Mouse (Mus musculus): ENCODE results near the gene Rgcc.

Rgcc gene

DNA sequence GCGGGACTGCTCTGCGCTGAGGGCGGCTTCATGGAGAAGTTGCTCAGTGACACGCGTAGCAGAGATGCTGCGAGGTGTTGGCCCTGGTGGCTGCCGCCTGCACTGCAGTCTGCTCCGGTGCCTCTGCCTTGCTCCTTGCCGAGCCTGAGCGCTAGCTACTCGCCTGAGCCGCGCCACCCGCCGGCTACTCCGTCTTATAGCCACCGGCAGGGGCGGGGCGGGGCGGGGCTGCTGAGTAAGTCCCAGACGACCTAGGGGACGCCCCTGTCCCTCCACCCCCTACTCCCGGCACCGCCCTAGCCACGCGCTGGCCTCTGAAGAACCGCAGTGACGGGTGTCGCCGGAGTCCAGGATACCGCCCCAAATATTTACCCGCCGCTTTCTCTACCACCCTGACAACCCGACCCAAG, at the start of gene Rgcc:
TSS of gene Rgcc (minus strand) at position 180 of the 410 bp plus-strand sequence.
- DNase-seq, result peak; percentile 97 to 98

DNA sequence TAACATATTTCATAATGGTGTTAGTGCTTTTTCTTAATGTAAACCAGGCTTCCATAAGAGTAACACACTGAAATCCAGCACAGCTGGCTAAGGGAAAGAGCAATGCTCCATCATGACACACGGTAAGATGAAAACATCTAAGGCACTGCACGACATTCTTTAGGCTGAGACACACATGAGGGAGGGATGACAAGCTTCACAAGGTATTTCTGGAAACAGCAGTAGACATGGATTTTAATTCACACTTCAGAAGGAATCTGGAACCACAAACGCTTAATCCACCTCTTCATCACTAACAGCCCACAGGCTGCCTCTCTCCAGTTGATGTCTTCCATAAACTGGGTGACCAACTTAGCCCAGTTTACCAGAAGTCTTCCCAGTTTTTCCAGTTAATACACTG, 44.9 kb upstream of the Rgcc start:
- no peak for DNase-seq

DNA sequence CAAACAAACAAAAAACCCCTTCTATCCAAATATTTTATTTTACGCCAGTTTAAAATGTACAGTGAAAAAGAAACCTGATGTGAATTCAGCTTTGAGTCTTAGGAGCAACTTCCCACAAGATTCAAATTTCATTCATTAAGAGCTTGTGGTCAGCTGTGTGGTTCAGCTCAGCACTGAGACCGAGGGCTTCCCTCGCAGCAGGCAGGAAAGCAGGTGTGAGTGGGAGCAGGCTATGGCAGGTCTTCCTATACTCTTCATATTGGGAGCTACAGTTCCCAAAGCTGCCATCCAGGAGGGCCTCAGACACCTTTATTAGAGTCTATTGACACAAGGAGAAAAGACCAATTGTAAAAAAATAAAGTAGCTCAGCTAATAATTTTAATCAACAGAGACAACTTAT, 34.2 kb upstream of the Rgcc start:
- DNase-seq, result no peak

DNA sequence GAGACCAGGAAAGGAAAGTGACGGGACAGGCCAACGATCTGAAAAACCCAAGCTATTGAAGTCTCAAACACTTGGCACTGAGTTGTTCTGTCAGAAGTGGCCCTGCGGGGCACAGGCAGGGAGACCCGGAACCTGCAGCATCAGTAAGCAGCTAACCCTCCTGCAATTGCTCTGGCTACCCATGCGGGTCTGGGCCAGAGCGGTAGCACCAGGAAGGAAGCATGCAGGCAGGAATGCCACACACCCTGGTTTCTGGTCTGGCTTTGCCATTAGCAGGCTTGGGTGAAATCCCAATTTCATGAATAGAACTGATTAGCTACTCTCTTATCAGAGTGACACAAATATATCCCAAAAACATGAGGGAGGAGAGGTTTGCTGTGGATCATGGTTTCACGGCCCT, 30.5 kb upstream of the Rgcc start:
- no peak for DNase-seq

DNA sequence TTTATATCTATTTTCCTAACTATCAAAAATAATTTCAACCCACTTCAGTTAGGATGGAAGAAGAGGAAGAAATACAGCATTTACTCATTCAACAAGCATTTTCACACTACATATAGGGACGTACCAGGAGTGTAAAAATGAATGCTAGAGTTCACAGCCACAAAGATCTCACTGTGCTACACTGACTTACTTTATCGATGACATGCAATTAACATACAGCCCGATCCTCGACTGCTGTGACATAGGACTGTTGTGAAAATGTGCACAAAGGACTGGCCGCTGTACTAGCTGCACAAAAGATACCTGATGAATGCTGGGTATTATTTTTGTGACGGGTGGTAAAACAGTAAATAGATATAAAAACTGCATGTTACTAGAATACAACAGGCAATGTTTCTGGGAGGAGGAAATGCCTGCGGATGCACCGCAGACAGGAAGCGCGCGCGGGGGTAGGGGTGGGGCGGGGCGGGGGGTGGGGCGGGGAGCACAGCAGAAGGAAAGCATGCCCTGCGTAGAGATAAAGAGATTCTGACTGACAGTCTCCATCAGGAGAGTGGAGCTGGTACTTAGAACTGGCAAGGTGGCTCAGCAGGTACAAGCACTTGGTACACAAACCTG, 29.6 kb upstream of the Rgcc start:
- no peak for DNase-seq

DNA sequence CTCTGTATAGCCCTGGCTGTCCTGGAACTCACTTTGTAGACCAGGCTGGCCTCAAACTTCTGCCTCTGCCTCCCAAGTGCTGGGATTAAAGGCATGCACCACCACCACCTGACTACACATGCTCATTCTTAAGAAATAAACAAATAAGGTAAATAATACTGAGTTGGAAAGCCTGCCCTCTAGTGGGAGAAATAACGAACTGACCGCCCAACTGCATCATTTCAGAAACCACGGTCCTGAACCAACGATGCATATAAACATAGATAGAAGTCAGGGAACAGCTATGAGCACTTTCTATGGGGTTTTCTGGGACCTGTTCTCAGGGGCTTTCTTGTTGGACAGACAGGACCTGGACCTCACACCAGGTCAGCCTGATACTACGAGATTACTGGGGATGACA, 25.6 kb upstream of the Rgcc start:
- DNase-seq, result peak in 1 of 2 experiments; percentile 24

DNA sequence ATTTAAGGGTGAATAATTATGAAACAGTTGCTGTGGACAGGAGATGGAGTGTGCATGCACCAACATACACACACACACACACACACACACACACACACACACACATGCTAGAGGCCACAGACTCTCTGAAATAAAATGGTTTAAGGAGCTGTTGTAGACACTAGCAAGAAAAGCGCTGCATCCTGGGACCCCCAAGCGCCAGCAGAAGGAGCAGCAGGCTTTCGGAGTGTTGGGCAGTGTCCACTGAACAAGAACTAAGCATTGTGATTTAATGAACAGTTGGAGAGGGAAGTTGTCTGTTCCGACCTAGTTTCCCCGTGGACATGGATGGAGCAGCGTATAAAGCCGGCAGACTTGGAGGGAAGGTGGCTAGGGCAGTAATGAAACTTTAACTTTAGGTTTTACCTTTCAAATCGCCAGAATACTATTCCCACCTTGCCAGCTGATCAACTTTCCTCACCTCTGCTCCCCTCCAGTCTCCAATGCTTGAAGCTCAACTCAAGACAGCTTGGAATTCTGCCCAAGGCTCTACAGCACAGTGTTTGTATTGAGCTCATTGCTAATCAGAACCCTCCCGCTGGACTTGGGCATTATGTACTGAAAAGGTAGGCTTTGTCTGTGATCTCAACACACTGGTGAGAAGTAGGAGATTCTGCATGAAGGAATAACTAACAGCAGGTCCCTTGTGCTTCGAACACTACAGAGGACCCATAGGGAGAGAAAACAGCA, 22.8 kb upstream of the Rgcc start:
- DNase-seq, result peak in 1 of 2 experiments; percentile 20

DNA sequence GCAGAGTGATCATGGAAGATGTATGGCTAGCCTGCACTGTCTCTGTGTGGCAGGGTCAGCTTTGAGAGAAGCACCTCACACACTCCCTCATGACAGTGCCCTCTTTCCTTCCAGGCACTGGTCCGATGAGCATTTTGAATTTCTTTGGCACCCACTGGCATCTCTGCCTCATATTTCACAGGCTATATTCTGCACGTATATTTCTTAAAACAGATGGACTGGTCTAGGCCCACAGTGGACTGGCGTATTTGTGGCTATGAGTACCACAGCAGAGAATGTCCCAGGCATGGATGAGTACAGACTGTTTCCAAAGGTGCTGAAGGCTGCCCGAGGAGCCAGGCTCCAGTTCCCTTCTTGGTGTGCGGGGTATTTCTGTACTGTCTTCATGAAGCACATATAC, 20.4 kb upstream of the Rgcc start:
- no peak for DNase-seq

DNA sequence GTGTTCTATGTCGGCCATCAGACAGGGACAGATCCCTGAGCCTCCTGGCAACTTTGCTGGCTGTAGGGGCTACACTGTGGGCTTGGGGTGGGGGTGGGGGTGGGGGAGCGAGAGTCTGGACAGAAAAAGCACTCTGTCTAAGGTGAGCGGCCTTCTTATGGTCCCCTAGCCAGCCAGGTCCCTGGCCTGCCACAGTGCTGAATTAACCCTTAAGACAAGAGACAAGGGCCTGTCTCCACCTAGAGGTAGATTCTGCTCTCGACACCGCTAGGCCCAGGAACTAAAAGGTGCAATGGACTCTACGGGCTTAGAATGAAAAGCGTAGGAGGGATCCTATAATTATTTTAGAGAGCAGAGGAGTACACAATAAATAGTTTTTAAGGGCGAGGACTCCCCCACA, 19.7 kb upstream of the Rgcc start:
- DNase-seq, result peak; percentile 28 to 53

DNA sequence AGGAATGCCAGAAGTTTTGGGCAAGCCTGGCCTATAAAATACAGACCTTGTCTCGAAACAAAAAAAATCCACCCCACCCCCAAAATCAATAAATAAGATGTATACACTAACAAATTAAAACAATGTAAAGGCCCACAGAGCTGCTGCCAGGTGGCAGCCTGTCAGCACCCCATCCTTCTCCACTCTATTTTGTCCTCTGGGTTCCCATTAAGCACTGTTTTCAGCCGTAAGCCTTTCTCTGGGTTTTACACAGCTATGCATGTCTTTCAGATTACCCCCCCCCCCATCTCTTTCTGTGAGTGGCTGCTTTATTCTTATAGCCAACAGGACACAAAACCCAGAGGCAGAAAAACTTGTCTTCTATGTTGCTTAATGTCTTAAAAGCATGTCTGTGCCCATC, 16.2 kb upstream of the Rgcc start:
- DNase-seq, result no peak

DNA sequence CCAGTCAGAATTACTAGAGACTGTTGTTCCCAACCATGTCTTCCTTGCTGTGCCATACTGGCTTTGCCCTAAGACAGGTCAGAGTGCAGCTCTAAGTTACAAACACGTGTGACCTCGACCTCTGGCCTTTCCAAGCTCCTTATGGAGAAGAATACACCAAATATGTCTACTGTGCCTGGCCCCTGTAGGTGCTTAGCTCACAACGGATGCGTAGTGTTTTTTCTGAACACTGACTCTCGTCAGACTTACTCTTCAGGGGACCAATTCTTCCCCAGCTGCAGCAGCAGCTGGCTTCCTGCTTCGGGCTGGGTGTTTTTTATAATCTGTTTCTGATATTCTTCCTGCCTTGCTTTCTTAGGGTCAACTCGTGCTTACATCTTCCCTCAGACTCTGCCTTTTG, 14.4 kb upstream of the Rgcc start:
- DNase-seq, result no peak

DNA sequence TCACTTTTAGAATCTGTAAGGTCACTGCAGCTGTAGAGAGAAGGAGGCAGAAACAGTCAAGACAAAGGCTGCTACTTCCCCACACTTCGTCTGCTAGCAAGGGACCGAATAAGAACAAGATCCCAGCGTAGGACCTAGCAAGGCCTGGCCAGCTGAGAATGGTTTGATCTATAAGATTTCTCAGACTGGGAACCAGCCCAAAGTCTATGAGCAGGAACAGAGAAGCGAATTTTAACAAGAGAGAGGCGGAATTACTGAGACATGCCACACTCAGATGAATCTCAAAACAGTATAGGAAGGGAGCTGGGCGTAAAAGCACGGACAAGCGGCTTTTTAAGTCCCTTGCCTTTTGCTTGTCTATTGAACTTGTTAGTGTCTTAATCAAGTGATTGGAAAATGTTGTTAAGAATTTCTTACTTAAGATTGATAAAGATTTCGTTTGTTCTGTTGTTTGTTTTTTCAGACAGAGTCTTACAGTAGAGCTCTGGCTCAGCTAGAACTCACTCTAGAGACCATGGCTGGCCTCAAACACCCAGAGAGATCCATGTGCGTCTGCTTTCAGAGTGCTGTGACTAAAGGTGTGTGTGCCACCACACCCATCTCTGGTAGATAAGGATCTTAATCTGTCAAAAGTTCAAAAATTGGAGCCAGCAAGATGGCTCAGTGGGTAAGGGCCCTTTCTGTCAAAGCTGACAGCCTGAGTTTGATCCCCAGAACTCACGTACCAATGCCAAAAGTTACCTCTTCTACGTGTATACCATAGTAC, 13.0 kb upstream of the Rgcc start:
- no peak for DNase-seq

DNA sequence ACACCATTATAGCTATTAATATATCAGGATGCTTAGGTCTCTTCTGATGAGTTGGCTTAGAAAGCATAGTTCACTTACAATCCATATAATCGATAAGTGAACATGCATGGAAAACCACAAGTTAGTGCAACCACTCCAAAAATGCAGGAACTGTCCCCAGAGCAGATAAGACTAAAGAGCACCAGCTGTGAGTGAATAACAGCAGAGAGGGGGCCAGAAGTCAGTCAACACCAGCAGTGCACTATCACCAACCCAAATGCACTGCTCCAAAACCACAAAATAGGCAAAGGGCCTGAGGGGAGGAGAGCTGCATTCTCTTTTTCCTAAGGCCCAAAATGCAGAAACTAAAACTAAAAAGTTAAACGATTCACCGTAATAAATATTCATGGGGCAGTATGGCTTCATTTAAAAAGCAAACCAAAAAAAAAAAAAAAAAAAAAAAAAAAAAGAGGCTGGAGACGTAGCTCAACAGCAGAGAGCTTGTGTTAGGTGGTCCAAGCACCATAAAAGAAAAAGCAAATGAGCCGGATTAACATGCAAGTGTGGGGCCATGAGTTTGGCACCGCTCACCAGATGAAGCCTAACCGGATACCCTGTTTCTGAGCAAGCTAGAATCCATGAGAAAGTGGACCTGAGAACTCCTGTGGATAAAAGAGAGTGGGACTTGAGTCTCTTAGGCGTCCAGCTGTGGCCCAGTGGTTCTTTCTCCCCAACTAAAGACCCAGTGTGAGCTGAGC, 12.2 kb upstream of the Rgcc start:
- no peak for DNase-seq

DNA sequence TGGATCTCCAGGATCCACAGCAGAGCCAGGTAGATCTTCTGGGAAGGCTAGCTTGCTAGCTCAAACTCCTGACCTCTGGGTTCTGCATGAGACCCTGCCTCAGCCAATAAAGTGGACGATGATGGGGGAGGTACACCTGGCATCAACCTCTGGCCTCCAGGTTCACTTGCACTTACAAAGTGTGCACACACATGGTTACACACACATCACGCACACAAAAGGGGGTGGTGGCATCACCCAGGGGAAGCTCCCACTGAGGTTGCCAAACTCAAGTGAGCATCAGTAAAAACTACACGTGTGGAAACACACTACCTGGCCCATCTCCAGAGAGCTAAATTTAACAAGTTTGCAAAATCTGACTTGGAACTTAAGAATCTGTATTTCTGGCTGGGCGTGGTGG, 11.3 kb upstream of the Rgcc start:
- DNase-seq, result no peak

DNA sequence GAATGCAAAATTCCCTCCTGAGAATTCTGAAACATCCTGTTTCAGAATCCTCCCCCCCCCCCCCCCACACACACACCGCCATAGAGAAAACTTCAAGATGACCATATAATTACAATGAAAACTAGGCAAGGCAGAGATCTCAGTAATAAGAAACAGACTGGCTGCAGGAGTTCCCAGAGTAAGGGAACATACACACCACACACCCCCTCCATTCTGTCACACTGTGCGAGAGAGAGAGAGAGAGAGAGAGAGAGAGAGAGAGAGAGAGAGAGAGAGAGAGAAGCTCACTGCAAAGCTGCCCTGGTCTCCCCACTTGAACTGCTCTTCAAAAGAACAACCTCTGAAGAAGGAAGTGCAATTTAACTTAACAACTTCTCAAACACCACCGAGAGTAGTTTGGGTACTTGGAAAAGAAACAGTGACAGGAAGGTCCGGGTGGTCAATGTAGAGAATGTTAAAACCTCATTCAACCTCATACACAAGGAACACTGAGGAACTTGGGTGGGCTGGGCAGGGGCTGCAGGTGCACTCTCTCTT, 10.5 kb upstream of the Rgcc start:
- DNase-seq, result no peak

DNA sequence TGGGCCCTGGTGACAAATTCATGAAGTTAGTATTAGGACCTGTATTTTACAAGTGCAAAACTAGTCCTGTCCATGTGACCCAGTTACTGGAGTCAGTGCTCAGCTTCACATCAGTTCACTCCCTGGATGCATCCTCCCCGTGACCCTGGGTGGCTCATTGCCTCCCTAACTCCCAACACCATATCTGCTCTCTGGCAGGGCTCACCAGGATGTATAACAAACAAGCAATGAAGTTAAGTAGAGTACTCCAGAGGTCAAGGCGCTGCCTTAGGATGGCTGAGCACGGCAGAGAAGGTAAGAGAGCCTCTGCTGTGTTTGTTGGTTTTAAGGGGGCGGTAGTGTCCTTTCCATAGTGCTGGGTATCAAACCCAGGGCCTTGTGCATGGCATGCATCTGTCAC, 7.7 kb upstream of the Rgcc start:
- no peak for DNase-seq

DNA sequence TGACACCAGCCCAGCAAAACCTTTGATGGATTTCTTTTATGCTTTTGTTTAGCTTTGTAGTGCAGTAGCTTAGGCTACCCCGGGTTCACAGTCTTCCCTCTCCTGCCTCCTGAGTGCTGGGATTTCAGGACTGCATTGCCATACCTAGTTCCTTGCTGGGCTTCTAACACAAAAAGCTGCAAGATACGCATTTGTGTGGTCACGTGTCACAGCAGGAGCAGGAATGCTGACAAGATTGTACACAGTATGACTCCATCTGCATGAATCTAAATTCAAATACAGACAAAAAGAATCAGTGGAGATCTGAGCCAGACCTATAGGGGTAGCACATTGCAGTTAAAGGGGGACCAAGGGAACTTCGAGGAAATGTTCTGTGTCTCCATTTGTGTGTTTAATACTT, 6.9 kb upstream of the Rgcc start:
- DNase-seq, result no peak

DNA sequence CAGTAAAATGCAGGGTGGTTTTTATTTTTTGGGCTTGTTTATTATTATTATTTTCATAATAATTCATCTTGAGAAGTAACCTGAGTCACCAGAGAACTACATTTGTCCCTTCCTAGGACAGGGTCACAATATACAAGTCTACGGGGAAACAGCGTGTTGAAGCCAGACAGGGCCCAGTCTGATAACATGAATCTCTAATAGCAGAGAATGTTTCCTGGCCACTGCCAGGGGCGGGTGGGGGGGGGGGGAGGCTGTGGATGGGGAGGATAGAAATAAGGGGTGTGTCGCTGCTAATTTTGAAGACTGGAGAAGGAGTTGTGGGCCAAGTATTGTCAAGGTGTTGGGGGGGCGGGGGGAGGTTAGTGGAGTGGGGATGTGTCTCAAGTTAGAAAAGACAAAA, 6.5 kb upstream of the Rgcc start:
- DNase-seq, result no peak

DNA sequence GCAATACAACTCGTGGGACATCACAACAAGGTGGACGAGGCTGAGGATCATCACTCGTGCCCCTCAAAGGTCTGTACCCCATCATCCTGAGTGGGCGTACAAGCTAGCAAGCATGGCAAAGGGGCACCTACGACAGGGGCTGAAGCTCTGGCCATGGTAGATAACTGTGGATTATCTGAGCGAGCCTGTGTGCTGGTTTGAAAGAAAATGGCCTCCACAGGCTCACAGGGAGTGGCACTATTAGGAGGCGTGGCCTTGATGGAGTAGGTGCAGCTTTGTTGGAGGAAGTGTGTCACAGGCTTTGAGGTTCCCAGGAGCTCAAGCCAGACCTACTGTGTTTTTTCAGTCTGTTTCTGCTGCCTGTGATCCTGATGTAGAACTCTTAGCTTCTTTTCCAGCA, 5.7 kb upstream of the Rgcc start:
- no peak for DNase-seq

DNA sequence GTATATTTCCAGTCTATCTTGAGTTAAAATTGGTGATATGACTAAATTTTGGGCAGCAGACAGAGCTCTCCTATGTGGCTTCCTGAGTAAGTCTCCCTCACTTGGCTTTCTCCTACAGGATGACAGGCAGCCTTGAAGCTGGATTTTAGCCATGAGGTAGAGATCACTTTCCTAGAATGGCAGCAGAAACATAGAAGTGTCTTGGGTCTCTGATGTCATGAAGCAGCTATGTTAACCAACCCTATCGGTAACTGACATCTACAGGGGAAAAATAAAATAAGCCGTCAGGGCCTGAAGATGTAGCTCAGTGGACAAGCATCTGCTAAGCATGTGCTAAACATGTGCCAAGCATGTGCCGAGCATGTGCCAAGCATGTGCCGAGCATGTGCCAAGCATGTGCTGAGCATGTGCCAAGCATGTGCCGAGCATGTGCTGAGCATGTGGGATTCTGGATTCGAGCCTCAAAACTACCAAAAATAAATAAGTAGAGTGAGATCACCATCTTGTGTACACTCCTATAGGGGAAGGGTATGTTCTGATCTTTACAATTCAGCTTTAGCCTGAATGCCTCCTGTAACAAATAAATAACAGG, 3.5 kb upstream of the Rgcc start:
- DNase-seq, result no peak

DNA sequence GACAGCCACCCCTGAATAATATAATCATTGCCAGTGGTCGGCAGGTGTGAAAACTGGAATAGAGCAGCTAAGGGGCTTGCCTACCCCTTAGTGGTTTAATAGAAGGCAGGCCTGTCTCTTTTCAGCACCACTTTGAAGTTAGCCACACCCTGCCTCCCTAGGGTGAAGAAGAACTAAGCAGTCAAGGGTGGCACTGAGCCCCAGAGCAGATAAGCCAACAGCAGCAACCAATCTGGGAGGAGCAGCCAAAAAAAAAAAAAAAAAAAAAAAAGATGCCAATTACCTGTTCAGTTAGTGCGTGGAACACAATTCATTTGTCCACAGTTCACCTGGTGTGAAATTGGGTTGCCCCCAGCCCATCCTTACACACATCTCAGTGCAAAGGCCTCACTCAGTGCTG, 1.7 kb upstream of the Rgcc start:
- DNase-seq, result no peak

DNA sequence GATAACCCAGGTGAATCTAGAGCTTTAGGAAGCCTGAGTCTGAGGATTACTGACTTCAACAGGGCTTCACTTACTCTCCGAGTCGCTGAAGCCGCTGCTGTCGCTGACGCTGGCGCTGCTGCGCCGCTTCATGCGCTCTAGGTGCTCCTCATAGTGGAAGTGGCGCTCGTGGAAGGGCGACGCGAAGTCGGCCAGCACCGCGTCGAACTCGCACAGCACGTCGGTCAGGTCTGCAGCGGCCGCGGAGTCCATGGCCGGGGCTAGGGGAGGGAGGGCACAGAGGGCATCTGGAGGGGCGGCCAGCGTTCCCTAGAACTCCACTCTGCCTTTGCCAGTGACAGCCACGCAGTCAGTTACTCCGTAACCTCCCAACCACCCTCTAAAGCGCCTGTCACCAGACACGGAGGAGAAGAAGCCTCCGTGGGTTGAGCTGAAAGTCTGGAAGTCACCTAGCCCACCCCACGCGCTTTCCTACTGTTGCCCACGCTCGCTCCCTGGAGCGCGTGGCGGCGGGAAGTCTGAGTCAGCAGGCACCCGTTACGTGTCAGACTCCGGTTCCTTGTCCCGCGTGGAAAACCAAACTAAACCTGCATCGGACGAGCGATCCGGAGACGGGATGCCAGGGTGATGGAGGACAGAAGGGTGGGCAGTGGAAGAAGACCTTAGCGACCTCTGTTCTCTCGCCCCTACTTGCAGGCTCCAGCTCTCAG, 649 bp downstream of the Rgcc start:
- no peak for DNase-seq
